Mouse (Mus musculus) heart, postnatal 14 days (tissue): ENCODE measurements around the gene Gm10668. TPM values are rescaled to one million over a fixed set of nuclear protein-coding genes. Genes with fewer than 3 reads are reported as not detected.
"Not testable (repeated sequence)": the region's sequence is repeated elsewhere in the genome, so short reads cannot be mapped to it uniquely, and the experiment has no call there.

Source experiments
- DNase-seq, 2 experiments: peaks; one replicate each; pipeline ENCODE4 v3.0.0; 2021 to 2022
- intact Hi-C: fragments of 180-260 bp; cut with DNase I; formaldehyde crosslinking; loops from one replicate; pipeline ENCODE4 v1.15.1; 2025
- long read RNA-seq, 2 experiments: library from polyadenylated mRNA; stranded (forward); transcript quantifications; one replicate each; pipeline ENCODE4 v2.0.0; 2021
- total RNA-seq, 2 experiments: library from RNA; stranded (reverse); gene quantifications; 2 replicates each; pipeline ENCODE4 v1.2.3; 2021

Gm10668 gene
- not detected for total RNA-seq
- long read RNA-seq, experiment 1 = 0 reads
- long read RNA-seq, experiment 2 = 0 reads

GRCm38 (mm10) chr7:20730524-20730923 lies at the start of gene Gm10668:
Gene Gm10668 (minus strand): TSS chr7:20730624.
- DNase-seq, intact Hi-C loops: not testable (repeated sequence)

- DNase-seq, intact Hi-C loops: not testable (repeated sequence)
These were observed 40.5 kb upstream of the Gm10668 start, which contains the start of gene Vmn1r112 for GRCm38 (mm10) chr7:20770885-20771284. Gene Vmn1r112 (plus strand): TSS chr7:20771185.

GRCm38 (mm10) chr7:20703116-20703515 lies 27.3 kb downstream of the Gm10668 start, which contains the start of gene Vmn1r111:
Gene Vmn1r111 (minus strand): TSS chr7:20703216.
- DNase-seq, intact Hi-C loops: not testable (repeated sequence)

Other genes starting within 250 kb of the Gm10668 start
- not detected for gene Vmn1r103, start 220.1 kb downstream of the Gm10668 start, total RNA-seq
- gene Vmn1r104, start 196.8 kb downstream of the Gm10668 start, total RNA-seq = not detected
- not detected for gene Gm5726, start 184.9 kb downstream of the Gm10668 start, total RNA-seq
- not detected for gene Gm4141, start 154.4 kb downstream of the Gm10668 start, total RNA-seq
- gene Gm4513, start 131.6 kb downstream of the Gm10668 start, total RNA-seq = not detected
- gene Vmn1r107, start 61.7 kb downstream of the Gm10668 start, total RNA-seq = not detected
- gene Vmn1r111, start 27.4 kb downstream of the Gm10668 start, total RNA-seq = not detected
- gene Vmn1r112, start 40.6 kb upstream of the Gm10668 start, total RNA-seq = not detected
- gene Vmn1r113, start 56.7 kb upstream of the Gm10668 start, total RNA-seq = not detected
- not detected for gene Vmn1r114, start 81.6 kb upstream of the Gm10668 start, total RNA-seq
- gene Vmn1r115, start 114.4 kb upstream of the Gm10668 start, total RNA-seq = not detected
- not detected for gene Vmn1r116, start 141.6 kb upstream of the Gm10668 start, total RNA-seq
- gene Vmn1r117, start 153.5 kb upstream of the Gm10668 start, total RNA-seq = not detected
- not detected for gene Vmn1r118, start 181.7 kb upstream of the Gm10668 start, total RNA-seq